Mouse (Mus musculus): ENCODE results near the gene Olfr102. TPM values are rescaled to one million over a fixed set of nuclear protein-coding genes. Genes with fewer than 3 reads are reported as not detected.

The Olfr102 gene
- not detected in 2 replicates for polyA plus RNA-seq (2014; fragmentation: Nextera tagmentation; extraction: Ambion mirVana)

DNA sequence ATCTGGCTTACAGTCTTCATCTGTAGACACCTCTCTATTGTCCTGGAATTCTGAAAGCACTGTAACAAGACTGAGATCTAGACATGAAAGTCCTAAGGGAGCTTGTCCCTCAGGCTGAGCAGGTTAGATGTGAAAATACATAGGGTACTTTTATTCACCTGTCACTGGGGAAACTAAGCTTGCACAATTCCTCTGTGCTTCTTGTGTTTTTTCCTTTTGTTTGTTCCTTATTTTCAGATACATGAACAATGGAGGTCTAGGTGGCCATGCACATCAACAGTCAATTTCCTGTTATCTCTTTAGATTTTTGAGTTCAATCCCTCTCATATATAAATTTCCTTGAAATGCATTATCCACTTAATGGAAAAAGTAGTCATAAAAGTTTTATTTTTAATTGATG is at the start of gene Olfr102:
TSS of gene Olfr102 (minus strand) at position 101 of the 400 bp plus-strand sequence.
- Histone ChIP-seq H3K27ac (ENCODE audit: low read length) (no peak within 1 kb of the TSS), H3K9me3 (ENCODE audit: control insufficient read depth, low read depth, low read length) (no peaks in the 10 kb centered on the region), H3K36me3 (ENCODE audit: control insufficient read depth, insufficient read depth, low read length) (no peaks in the 10 kb centered on the region), H3K4me2 (replicated peaks; ENCODE audit: low read depth, low read length) (no peak within 1 kb of the TSS), H3K4me3 (ENCODE audit: low read depth, low read length) (no peak within 1 kb of the TSS), H3K27me3 (ENCODE audit: control insufficient read depth, insufficient read depth, low read length) (no peaks in the 10 kb centered on the region), H3K9ac (replicated peaks; ENCODE audit: low read depth, low read length) (no peak within 1 kb of the TSS), H3K4me1 (ENCODE audit: control insufficient read depth, insufficient read depth, low read length) (no peaks in the 10 kb centered on the region)
- no peak for ATAC-seq (ENCODE audit: insufficient number of reproducible peaks, insufficient read depth, low FRiP score, low read depth)

DNA sequence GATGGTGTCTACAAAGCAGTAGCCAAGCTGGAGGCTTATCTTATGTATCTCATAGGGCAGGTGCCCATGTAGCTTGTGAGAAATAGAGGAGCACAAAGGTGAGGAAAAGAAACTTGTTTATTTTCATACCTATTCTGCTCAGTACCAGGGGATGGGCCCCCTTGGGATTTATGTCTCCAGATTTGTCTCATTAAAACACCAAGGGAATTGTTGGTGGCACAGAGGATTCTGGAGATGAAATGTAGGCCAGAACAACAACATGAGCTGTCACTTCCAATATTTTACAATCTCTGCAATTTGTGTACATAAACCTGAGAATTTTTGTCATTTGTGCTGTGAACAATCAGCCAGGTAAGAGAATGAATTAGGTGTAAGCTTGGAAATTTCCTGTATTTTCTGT is 42.4 kb upstream of the Olfr102 start, which contains the start of gene Olfr104-ps:
TSS of gene Olfr104-ps (plus strand) at position 301 of the 400 bp plus-strand sequence.
- H3K9ac ChIP-seq (replicated peaks; ENCODE audit: low read depth, low read length) = no peak within 1 kb of the TSS
- no peak for ATAC-seq (ENCODE audit: insufficient number of reproducible peaks, insufficient read depth, low FRiP score, low read depth)
- H3K36me3 ChIP-seq (ENCODE audit: control insufficient read depth, insufficient read depth, low read length) = no peaks in the 10 kb centered on the region
- H3K9me3 ChIP-seq (ENCODE audit: control insufficient read depth, low read depth, low read length) = no peaks in the 10 kb centered on the region
- no peak within 1 kb of the TSS for H3K27ac ChIP-seq (ENCODE audit: low read length)
- H3K4me3 ChIP-seq (ENCODE audit: low read depth, low read length) = no peak within 1 kb of the TSS
- no peaks in the 10 kb centered on the region for H3K27me3 ChIP-seq (ENCODE audit: control insufficient read depth, insufficient read depth, low read length)
- H3K4me2 ChIP-seq (replicated peaks; ENCODE audit: low read depth, low read length) = no peak within 1 kb of the TSS
- no peaks in the 10 kb centered on the region for H3K4me1 ChIP-seq (ENCODE audit: control insufficient read depth, insufficient read depth, low read length)

- Histone ChIP-seq H3K4me2 (replicated peaks; ENCODE audit: low read depth, low read length) (no peak within 1 kb of the TSS), H3K4me3 (ENCODE audit: low read depth, low read length) (no peak within 1 kb of the TSS), H3K36me3 (ENCODE audit: control insufficient read depth, insufficient read depth, low read length) (no peaks in the 10 kb centered on the region), H3K9me3 (ENCODE audit: control insufficient read depth, low read depth, low read length) (no peaks in the 10 kb centered on the region), H3K9ac (replicated peaks; ENCODE audit: low read depth, low read length) (no peak within 1 kb of the TSS), H3K27ac (ENCODE audit: low read length) (no peak within 1 kb of the TSS), H3K4me1 (ENCODE audit: control insufficient read depth, insufficient read depth, low read length) (no peaks in the 10 kb centered on the region), H3K27me3 (ENCODE audit: control insufficient read depth, insufficient read depth, low read length) (no peaks in the 10 kb centered on the region)
- ATAC-seq (ENCODE audit: insufficient number of reproducible peaks, insufficient read depth, low FRiP score, low read depth) = no peak
- 83% methylated on average over 2 of the region's 2 CpGs for WGBS
These were observed 22.7 kb upstream of the Olfr102 start, which contains the start of gene Olfr103 for GRCm38 (mm10) chr17:37339598-37339997. Gene Olfr103 (minus strand): TSS chr17:37339698.

DNA sequence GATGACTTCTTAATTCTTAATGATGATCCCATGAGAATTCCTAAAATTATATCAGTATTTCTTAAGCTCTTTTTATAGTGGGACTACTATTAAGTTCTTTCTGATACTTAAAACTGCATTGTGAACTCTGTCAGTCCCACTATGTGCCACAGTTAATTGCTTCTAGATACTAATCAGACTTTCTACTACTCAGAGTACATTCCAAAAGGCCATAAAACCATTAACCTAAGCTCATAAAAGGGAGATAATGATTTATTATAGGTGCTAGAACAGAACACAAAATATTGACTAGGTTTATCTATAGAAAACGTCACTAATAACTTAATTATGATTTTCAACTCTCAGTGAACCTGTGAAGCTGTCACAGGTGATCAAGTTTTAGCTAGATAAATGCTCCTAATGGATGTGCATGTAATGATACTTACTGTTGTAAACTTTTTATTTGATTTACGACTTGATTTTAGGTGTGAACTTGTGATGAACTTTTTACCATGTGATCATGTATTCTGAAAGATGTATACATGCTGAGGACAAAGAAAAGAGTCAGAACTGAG is 6.6 kb downstream of the Olfr102 start:
- H3K36me3 ChIP-seq (ENCODE audit: control insufficient read depth, insufficient read depth, low read length) = no peaks in the 10 kb centered on the region
- H3K9me3 ChIP-seq (ENCODE audit: control insufficient read depth, low read depth, low read length) = no peaks in the 10 kb centered on the region
- WGBS = 28% methylated on average over 2 of the region's 2 CpGs
- H3K9ac ChIP-seq (replicated peaks; ENCODE audit: low read depth, low read length) = no peak overlapping the region
- H3K4me2 ChIP-seq (replicated peaks; ENCODE audit: low read depth, low read length) = no peak overlapping the region
- no peak overlapping the region for H3K4me3 ChIP-seq (ENCODE audit: low read depth, low read length)
- no peaks in the 10 kb centered on the region for H3K4me1 ChIP-seq (ENCODE audit: control insufficient read depth, insufficient read depth, low read length)
- no peaks in the 10 kb centered on the region for H3K27me3 ChIP-seq (ENCODE audit: control insufficient read depth, insufficient read depth, low read length)
- no peak overlapping the region for H3K27ac ChIP-seq (ENCODE audit: low read length)
- ATAC-seq (ENCODE audit: insufficient number of reproducible peaks, insufficient read depth, low FRiP score, low read depth) = no peak

GRCm38 (mm10) chr17:37308483-37308882 is 8.4 kb downstream of the Olfr102 start:
- Histone ChIP-seq H3K4me1 (ENCODE audit: control insufficient read depth, insufficient read depth, low read length) (no peaks in the 10 kb centered on the region), H3K27ac (ENCODE audit: low read length) (no peak overlapping the region), H3K4me2 (replicated peaks; ENCODE audit: low read depth, low read length) (no peak overlapping the region), H3K4me3 (ENCODE audit: low read depth, low read length) (no peak overlapping the region), H3K9ac (replicated peaks; ENCODE audit: low read depth, low read length) (no peak overlapping the region), H3K36me3 (ENCODE audit: control insufficient read depth, insufficient read depth, low read length) (no peaks in the 10 kb centered on the region), H3K9me3 (ENCODE audit: control insufficient read depth, low read depth, low read length) (no peaks in the 10 kb centered on the region), H3K27me3 (ENCODE audit: control insufficient read depth, insufficient read depth, low read length) (no peaks in the 10 kb centered on the region)
- ATAC-seq (ENCODE audit: insufficient number of reproducible peaks, insufficient read depth, low FRiP score, low read depth) = no peak
- WGBS = 35% methylated on average over 4 of the region's 4 CpGs

GRCm38 (mm10) chr17:37304213-37304612 is 12.6 kb downstream of the Olfr102 start, which contains the start of gene Olfr101:
Gene Olfr101 (minus strand): TSS chr17:37304313.
- H3K9ac ChIP-seq (replicated peaks; ENCODE audit: low read depth, low read length) = no peak within 1 kb of the TSS
- H3K4me2 ChIP-seq (replicated peaks; ENCODE audit: low read depth, low read length) = no peak within 1 kb of the TSS
- ATAC-seq (ENCODE audit: insufficient number of reproducible peaks, insufficient read depth, low FRiP score, low read depth) = no peak
- no peak within 1 kb of the TSS for H3K4me3 ChIP-seq (ENCODE audit: low read depth, low read length)
- H3K36me3 ChIP-seq (ENCODE audit: control insufficient read depth, insufficient read depth, low read length) = no peaks in the 10 kb centered on the region
- no peaks in the 10 kb centered on the region for H3K27me3 ChIP-seq (ENCODE audit: control insufficient read depth, insufficient read depth, low read length)
- H3K9me3 ChIP-seq (ENCODE audit: control insufficient read depth, low read depth, low read length) = no peaks in the 10 kb centered on the region
- no peak within 1 kb of the TSS for H3K27ac ChIP-seq (ENCODE audit: low read length)
- 80% methylated on average over 4 of the region's 4 CpGs for WGBS
- H3K4me1 ChIP-seq (ENCODE audit: control insufficient read depth, insufficient read depth, low read length) = no peaks in the 10 kb centered on the region

- no peak within 1 kb of the TSS for H3K9ac ChIP-seq (replicated peaks; ENCODE audit: low read depth, low read length)
- no peaks in the 10 kb centered on the region for H3K9me3 ChIP-seq (ENCODE audit: control insufficient read depth, low read depth, low read length)
- no peaks in the 10 kb centered on the region for H3K27me3 ChIP-seq (ENCODE audit: control insufficient read depth, insufficient read depth, low read length)
- no peaks in the 10 kb centered on the region for H3K4me1 ChIP-seq (ENCODE audit: control insufficient read depth, insufficient read depth, low read length)
- H3K36me3 ChIP-seq (ENCODE audit: control insufficient read depth, insufficient read depth, low read length) = no peaks in the 10 kb centered on the region
- 75% methylated on average over 1 of the region's 1 CpGs for WGBS
- no peak within 1 kb of the TSS for H3K4me2 ChIP-seq (replicated peaks; ENCODE audit: low read depth, low read length)
- ATAC-seq (ENCODE audit: insufficient number of reproducible peaks, insufficient read depth, low FRiP score, low read depth) = no peak
- no peak within 1 kb of the TSS for H3K27ac ChIP-seq (ENCODE audit: low read length)
- no peak within 1 kb of the TSS for H3K4me3 ChIP-seq (ENCODE audit: low read depth, low read length)
These were observed 33.5 kb downstream of the Olfr102 start, which contains the start of gene Olfr99 for GRCm38 (mm10) chr17:37283360-37283759. Gene Olfr99 (minus strand): TSS chr17:37283460.

- Histone ChIP-seq H3K4me3 (ENCODE audit: low read depth, low read length) (no peak overlapping the region), H3K27me3 (ENCODE audit: control insufficient read depth, insufficient read depth, low read length) (no peaks in the 10 kb centered on the region), H3K27ac (ENCODE audit: low read length) (no peak overlapping the region), H3K4me2 (replicated peaks; ENCODE audit: low read depth, low read length) (no peak overlapping the region), H3K4me1 (ENCODE audit: control insufficient read depth, insufficient read depth, low read length) (no peaks in the 10 kb centered on the region), H3K9me3 (ENCODE audit: control insufficient read depth, low read depth, low read length) (no peaks in the 10 kb centered on the region), H3K36me3 (ENCODE audit: control insufficient read depth, insufficient read depth, low read length) (no peaks in the 10 kb centered on the region), H3K9ac (replicated peaks; ENCODE audit: low read depth, low read length) (no peak overlapping the region)
- no peak for ATAC-seq (ENCODE audit: insufficient number of reproducible peaks, insufficient read depth, low FRiP score, low read depth)
- WGBS = 86% methylated on average over 1 of the region's 1 CpGs
These were observed 36.5 kb downstream of the Olfr102 start for GRCm38 (mm10) chr17:37280331-37280730.

DNA sequence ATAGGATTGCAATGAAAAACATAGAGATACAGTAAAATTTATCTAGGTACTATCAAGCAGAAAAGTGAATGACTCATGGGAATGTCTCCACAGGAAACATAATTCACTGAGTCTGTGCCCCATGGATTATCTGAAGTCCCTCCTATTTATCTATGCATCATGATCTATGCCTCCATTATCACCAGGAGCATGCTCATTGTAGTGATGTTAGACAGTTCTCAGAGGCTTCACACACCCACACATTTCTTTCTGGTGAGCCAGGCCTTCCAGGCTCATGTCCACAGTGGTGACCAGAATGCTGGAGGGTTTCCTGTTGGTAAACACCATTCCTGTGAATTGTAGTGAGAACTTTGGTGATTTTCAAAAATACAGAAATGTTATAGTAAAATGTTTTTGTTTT is 40.3 kb downstream of the Olfr102 start:
- Histone ChIP-seq H3K9ac (replicated peaks; ENCODE audit: low read depth, low read length) (no peak overlapping the region), H3K4me2 (replicated peaks; ENCODE audit: low read depth, low read length) (no peak overlapping the region), H3K9me3 (ENCODE audit: control insufficient read depth, low read depth, low read length) (no peaks in the 10 kb centered on the region), H3K36me3 (ENCODE audit: control insufficient read depth, insufficient read depth, low read length) (no peaks in the 10 kb centered on the region), H3K27me3 (ENCODE audit: control insufficient read depth, insufficient read depth, low read length) (no peaks in the 10 kb centered on the region), H3K4me1 (ENCODE audit: control insufficient read depth, insufficient read depth, low read length) (no peaks in the 10 kb centered on the region), H3K27ac (ENCODE audit: low read length) (no peak overlapping the region), H3K4me3 (ENCODE audit: low read depth, low read length) (no peak overlapping the region)
- ATAC-seq (ENCODE audit: insufficient number of reproducible peaks, insufficient read depth, low FRiP score, low read depth) = no peak

All from stomach, embryonic 14.5 days (tissue).